Mouse (Mus musculus) retina, embryonic 14.5 days (tissue): ENCODE measurements at regions not wholly inside any gene's neighbourhood (a gene's known extent, or its start where the extent isn't known, plus 50 kb on each side); places are given as distances from the start of the nearest gene placed in this dataset.
A peak's percentile ranks its signal among the peaks of the same experiment; 100 is the strongest.

Experiments used
- DNase-seq: peaks from one replicate; pipeline ENCODE4 v3.0.0-alpha.2; 2015; ENCODE audit warnings: low spot score

GRCm38 (mm10) chr11:82579841-82580415, 184.2 kb downstream of the Cct6b start:
- no peak for DNase-seq

DNA sequence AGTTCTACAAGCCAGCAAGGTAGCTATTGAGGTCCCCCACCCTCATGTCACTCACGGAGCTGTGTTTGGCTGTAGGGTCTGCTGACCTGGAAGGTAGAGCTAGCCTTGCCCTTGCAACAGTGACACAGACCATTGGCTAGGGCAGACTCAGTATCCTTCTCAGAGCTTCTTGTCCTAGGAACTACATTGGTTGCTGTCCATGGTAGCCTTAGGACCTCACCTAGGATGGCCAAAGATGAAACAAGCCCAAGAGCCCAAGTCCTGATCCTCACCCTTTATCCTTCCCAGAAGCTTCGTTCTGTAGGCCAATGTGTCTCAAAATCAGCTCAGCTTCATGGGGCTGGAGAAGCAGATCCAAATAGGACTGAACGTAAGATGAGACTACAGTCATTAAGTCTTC, 187.3 kb downstream of the Tmem132e start:
- no peak for DNase-seq

DNA sequence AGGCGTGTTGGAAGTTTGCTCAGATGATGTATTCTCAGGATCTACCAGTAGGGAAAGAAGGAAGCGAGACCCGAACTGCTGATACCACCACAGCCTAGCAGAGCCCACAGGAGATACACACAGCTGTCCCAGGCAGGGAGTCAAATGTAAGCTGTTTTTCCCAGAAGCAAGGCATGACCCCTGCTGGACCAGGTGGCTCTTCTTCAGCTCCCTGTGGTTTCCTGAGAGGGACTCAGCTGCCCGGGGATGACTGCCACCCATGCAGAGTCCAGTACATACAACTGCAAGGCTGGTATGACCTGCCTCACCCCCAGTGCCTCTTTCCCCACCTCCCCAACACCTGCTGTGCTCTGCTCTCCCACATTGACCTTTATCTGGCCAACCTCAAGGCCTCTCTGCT, 184.4 kb downstream of the Tmem132e start:
- DNase-seq: no peak

- no peak for DNase-seq
Measured at GRCm38 (mm10) chr11:82571525-82571924, 182.8 kb downstream of the Tmem132e start.

- no peak for DNase-seq
Measured at GRCm38 (mm10) chr11:82569819-82570218, 181.1 kb downstream of the Tmem132e start.

DNA sequence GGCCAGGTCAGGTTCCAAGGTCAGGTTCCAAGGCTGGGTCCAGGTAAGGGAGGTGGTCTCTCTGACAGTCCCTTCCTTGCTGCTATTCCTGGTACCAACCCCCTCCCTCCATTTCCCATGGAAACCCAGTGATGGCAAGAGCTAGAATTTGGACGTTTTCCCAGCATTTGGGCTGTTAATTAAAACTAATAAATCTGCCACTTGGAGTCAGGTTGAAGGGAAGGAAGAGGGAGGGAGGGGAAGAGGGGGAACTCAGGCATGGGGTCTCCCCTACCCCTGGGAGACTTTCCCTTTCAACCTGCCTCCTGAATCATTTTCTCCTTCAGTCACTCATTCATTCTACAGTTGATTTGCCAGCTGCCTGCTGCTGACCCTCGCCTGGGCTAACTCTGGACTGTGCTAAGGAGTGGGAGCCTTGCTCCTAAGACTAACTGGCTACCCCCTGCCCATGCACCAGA, 179.5 kb downstream of the Tmem132e start:
- DNase-seq: no peak

DNA sequence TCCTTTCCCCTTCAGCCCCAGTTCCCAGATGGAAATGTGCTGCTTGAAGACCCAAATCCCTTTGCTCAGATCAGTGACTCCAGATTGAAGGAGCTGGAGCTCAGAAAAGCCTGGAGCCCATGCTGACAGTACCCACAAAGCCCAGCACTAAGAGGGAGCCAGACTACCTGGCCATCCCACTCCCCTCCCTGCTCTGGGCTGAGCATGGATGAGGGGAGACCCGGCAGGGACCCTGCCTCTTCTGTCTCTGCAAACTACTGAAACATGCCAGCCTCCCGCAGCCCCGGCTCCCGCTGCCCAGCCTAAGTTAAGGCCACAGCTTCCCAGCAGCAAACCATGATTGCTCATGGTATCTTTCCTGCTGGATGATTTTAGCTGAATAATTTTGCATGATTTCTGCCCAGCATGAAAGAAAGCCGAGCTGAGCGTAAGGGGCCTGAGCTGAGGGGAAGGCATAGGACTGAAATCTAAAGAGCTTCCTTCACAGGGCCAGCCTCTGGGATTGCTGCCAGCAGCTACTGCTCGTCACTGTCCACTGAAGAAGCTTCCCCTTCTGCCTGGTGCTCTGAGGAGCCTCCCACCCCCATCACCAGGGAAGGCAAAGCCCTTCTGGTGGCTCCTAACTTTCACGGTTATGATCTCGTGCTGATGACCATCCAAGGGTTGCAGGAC, 178.4 kb downstream of the Tmem132e start:
- DNase-seq: no peak

- DNase-seq: no peak
Measured at GRCm38 (mm10) chr11:82566092-82566491, 177.4 kb downstream of the Tmem132e start.

GRCm38 (mm10) chr11:82564181-82564580, 175.5 kb downstream of the Tmem132e start:
- DNase-seq: no peak

DNA sequence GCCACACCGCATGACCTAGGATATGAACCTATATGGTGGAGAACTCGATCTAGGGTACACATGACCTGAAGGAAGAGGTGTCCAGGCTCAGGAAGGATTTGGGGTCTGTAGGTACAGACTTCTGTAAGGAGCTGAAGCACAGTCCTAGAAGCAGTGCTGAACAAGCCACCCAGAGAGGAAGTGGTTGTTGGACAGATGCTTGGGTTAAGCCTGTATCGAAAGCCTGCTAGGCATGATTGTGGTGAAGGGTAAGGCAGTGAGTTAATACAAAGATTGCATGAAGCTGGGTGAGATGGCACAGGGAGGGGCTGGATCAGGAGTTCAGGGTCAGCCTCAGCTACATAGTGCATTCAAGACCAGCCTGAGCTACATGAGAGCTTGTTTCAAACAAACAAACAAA, 153.3 kb downstream of the Tmem132e start:
- DNase-seq: no peak

DNA sequence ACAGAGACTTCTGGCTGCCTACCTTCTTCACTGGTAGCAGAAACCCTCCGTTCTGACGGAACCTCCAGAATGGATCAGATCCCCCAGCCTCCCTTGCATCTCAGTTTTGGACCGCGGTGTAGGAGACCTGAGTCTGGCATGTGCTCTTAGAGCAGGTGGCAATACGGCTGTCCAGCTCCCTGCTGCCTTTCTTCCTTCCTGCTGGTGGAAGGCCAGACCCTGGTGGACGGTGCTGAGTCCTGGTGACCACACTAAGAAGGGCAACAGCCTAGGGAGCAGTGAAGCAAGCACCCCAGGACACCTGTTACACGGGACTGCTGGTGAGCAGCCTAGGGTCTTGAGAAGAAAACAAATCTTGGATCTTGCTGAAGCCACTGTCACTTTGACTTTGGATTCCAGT, 152.7 kb downstream of the Tmem132e start:
- no peak for DNase-seq

DNA sequence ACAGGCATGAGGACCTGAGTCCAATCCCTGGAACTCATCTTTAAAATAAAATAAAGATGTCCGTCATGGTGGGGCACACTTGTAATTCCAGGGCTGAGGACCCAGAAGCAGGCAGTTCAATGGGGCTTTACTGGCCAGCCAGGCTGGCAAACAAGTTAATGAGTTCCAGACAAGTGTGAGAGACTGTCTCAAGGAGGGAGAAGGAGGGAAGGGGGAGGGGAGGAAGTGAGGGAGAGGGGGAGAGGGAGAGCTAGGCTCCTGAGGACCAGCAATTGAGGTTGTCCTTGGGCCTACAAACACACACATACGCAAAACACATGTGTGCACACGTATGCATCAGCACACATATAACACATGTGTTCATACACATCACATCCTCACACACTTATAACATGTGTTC, 149.2 kb downstream of the Tmem132e start:
- no peak for DNase-seq

- DNase-seq: no peak
Measured at GRCm38 (mm10) chr11:82523200-82523802, 134.6 kb downstream of the Tmem132e start.

- DNase-seq: peak; percentile 16
Measured at GRCm38 (mm10) chr11:82521383-82521782, 132.7 kb downstream of the Tmem132e start.

DNA sequence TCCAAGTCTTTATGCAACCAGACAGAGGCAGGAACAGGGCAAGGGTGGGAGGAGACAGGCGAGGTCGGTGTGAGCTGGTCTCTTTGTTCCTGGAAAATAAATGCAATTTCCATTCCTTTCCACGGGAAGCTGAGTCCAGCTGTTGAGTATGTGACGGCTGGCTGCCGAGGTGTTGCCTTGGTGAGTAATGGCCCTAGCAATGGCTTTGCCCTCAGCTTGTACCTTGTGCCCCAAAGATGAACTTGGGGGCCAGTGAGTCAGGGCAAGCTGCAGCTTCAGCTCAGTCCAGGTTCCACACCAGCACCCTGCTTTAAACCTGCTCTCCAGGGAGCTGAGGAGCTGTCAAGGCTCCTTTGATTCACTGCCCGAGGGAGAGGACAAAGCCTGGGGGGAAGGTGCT, 130.0 kb downstream of the Tmem132e start:
- DNase-seq: no peak

- DNase-seq: peak; percentile 69
Measured at GRCm38 (mm10) chr11:82514526-82515144, 125.9 kb downstream of the Tmem132e start.

GRCm38 (mm10) chr11:82508564-82508963, 119.9 kb downstream of the Tmem132e start:
- DNase-seq: peak; percentile 23
